Mouse (Mus musculus) midbrain, embryonic 12.5 days (tissue): ENCODE results near the gene Nprl2. TPM values are rescaled to one million over a fixed set of nuclear protein-coding genes. Genes with fewer than 3 reads are reported as not detected.
A peak's percentile ranks its signal among the peaks of the same experiment; 100 is the strongest.

Source experiments
- ATAC-seq: fragments of 200-750 bp; cut with Nextera tagmentation; 2 replicates; pipeline ENCODE4 v1.8.0; 2017; ENCODE audit warnings: low read depth, moderate TSS enrichment, moderate library complexity; ENCODE audit not compliant: low FRiP score
- H3K27ac ChIP-seq: fragments of 300-500 bp; sonication (generic); replicated peaks from 2 replicates; pipeline ENCODE4 v1.5.1; 2016; ENCODE audit warnings: mild to moderate bottlenecking
- H3K27me3 ChIP-seq: fragments of 300-500 bp; sonication (generic); 2 replicates; pipeline ENCODE4 v1.6.1; 2016; ENCODE audit warnings: mild to moderate bottlenecking
- H3K36me3 ChIP-seq: fragments of 300-500 bp; sonication (generic); 2 replicates; pipeline ENCODE4 v1.6.1; 2016
- H3K4me1 ChIP-seq: fragments of 300-500 bp; sonication (generic); 2 replicates; pipeline ENCODE4 v1.6.1; 2016
- H3K4me2 ChIP-seq: fragments of 300-500 bp; sonication (generic); replicated peaks from 2 replicates; pipeline ENCODE4 v1.6.1; 2016; ENCODE audit warnings: mild to moderate bottlenecking, moderate library complexity
- H3K4me3 ChIP-seq: fragments of 300-500 bp; sonication (generic); 2 replicates; pipeline ENCODE4 v1.5.1; 2016; ENCODE audit warnings: mild to moderate bottlenecking
- H3K9ac ChIP-seq: fragments of 300-500 bp; sonication (generic); replicated peaks from 2 replicates; pipeline ENCODE4 v1.6.1; 2016; ENCODE audit warnings: mild to moderate bottlenecking, moderate library complexity
- H3K9me3 ChIP-seq: fragments of 300-500 bp; sonication (generic); 2 replicates; pipeline ENCODE4 v1.6.1; 2016; ENCODE audit warnings: mild to moderate bottlenecking
- WGBS: fragments of 180-500 bp; shearing (Covaris S2); methylation state at CpG from one replicate; pipeline ENCODE4 v1.1.7; 2016; 5-methylcytosine and 5-hydroxymethylcytosine counted together
- polyA plus RNA-seq: library from polyadenylated mRNA; unstranded; fragments of >200 nt; fragmentation: Nextera tagmentation; extraction: Ambion mirVana; gene quantifications from 2 replicates; pipeline ENCODE4 v1.2.1, GENCODE M21; 2016

Nprl2 gene
- polyA plus RNA-seq, 1 experiment from 2014 or later: 48.4 TPM

GRCm38 (mm10) chr9:107512326-107512725, 29.7 kb upstream of the Nprl2 start:
- no peaks in the 10 kb centered on the region for H3K36me3 ChIP-seq
- H3K27me3 ChIP-seq: no peaks in the 10 kb centered on the region
- no peak overlapping the region for H3K4me2 ChIP-seq
- H3K9ac ChIP-seq: no peak overlapping the region
- H3K9me3 ChIP-seq: no peaks in the 10 kb centered on the region
- ATAC-seq: no peak
- peak overlapping the region; percentile 76 for H3K27ac ChIP-seq
- peaks cover 42% of the 10 kb centered on the region for H3K4me1 ChIP-seq
- no peak overlapping the region for H3K4me3 ChIP-seq
- 55% methylated on average over 16 of the region's 16 CpGs for WGBS

GRCm38 (mm10) chr9:107514303-107514955, 27.6 kb upstream of the Nprl2 start:
- WGBS: 27% methylated on average over 14 of the region's 14 CpGs
- Histone ChIP-seq H3K9me3 (no peaks in the 10 kb centered on the region), H3K36me3 (no peaks in the 10 kb centered on the region), H3K4me3 (no peak overlapping the region), H3K27me3 (peaks cover 5% of the 10 kb centered on the region; the same call in 1 of the 2 replicates), H3K4me2 (no peak overlapping the region), H3K27ac (peak overlapping the region; percentile 11; the same call in 1 of the 2 replicates), H3K4me1 (peaks cover 25% of the 10 kb centered on the region), H3K9ac (no peak overlapping the region; the same call in 1 of the 2 replicates)
- 0 out of 2 replicates have a peak, but pooled peaks have one; percentile 34 for ATAC-seq

GRCm38 (mm10) chr9:107520331-107520730, 21.7 kb upstream of the Nprl2 start:
- H3K9me3 ChIP-seq: no peaks in the 10 kb centered on the region
- no peak overlapping the region for H3K9ac ChIP-seq
- no peak overlapping the region for H3K4me2 ChIP-seq
- no peak; the same call in 1 of the 2 replicates for ATAC-seq
- no peaks in the 10 kb centered on the region for H3K36me3 ChIP-seq
- 39% methylated on average over 6 of the region's 6 CpGs for WGBS
- H3K27me3 ChIP-seq: peaks cover 36% of the 10 kb centered on the region
- no peak overlapping the region for H3K4me3 ChIP-seq
- H3K4me1 ChIP-seq: peaks cover 24% of the 10 kb centered on the region
- 0 out of 2 replicates have a peak overlapping the region, but pooled peaks have one; percentile 49 for H3K27ac ChIP-seq

DNA sequence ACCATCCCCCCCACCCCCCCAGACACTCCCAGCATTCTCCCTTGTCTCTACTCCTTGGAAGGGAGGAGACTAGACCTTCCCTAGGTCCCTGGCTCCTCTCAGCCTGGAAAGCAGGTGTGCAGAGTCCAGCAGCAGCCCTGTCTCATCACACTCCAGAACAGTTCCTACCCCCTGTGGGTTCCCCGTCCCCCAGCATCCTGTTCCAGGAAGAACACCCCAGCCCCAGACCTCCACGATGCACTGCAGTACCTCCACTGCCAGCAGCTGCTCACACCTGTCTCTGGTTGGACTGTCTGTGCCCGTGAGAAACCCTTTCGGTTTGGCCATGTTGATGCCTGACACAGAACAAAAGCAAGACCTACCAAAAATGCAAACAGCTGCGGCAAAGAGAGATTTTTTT, 20.8 kb upstream of the Nprl2 start:
- ATAC-seq: no peak
- Histone ChIP-seq H3K9ac (0 out of 2 replicates have a peak overlapping the region, but pooled peaks have one; percentile 3), H3K36me3 (no peaks in the 10 kb centered on the region), H3K27ac (peak overlapping the region; percentile 49; the same call in 1 of the 2 replicates), H3K9me3 (no peaks in the 10 kb centered on the region), H3K4me3 (no peak overlapping the region), H3K27me3 (peaks cover 45% of the 10 kb centered on the region), H3K4me2 (no peak overlapping the region), H3K4me1 (peaks cover 26% of the 10 kb centered on the region)
- WGBS: 70% methylated on average over 5 of the region's 5 CpGs

DNA sequence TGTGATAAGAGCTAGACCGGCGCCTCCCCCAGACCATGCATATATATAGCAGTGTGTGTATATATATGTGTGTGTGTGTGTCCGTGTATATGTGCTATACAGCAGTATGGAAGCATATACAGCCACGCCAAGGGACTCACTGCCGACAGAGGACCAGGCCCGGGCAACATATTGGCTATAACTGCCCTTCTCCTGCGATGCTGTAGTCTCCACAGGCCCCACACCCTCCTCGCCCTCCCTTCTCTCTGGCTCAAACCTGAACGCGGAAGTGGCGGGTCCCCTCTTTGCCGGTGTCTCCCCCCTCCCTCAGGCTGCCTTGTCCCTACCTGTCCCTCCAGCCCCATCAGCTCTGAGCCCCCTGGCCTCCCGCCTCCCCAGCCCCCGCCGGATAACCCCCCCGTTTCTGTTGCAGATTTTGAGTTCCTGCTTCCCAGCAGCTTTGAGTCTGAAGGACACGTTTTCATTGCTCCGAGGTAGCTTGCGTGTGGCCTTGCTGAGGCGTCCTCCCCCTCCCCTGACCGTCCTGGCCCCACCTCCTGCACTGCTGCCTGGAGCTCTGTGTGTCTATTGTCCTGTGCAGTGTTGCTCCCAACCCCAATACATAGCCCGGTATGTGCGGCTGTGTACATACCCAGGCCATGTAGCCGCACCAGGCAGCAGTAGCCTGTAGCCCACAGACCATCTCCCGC, 20.2 kb upstream of the Nprl2 start:
- Histone ChIP-seq H3K36me3 (no peaks in the 10 kb centered on the region), H3K9me3 (no peaks in the 10 kb centered on the region), H3K27me3 (peaks cover 51% of the 10 kb centered on the region), H3K27ac (peak overlapping the region; percentile 42; the same call in 1 of the 2 replicates), H3K9ac (peak overlapping the region; percentile 47), H3K4me1 (peaks cover 33% of the 10 kb centered on the region), H3K4me3 (no peak overlapping the region), H3K4me2 (peak overlapping the region; percentile 32)
- WGBS: 24% methylated on average over 25 of the region's 25 CpGs
- peak; percentile 39 for ATAC-seq

DNA sequence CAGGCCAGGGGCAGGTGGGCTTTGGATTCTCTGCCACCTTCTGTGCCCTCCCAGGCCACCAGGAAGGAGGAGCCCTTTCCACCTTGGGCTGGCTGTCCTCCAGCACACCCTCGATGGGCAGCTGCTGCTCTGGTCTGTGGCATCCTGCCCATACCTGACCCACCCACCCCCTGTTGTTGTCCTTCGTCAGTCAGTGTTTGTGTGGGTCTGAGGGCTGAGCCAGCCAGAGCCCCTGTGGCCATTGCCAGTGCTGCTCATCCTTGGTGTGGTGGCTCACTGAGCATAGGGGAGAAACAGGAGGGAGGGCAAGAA, 19.7 kb upstream of the Nprl2 start:
- Histone ChIP-seq H3K4me2 (0 out of 2 replicates have a peak overlapping the region, but pooled peaks have one; percentile 32), H3K27me3 (peaks cover 56% of the 10 kb centered on the region), H3K9ac (peak overlapping the region; percentile 47; the same call in 1 of the 2 replicates), H3K4me3 (no peak overlapping the region), H3K4me1 (peaks cover 38% of the 10 kb centered on the region), H3K36me3 (no peaks in the 10 kb centered on the region), H3K27ac (0 out of 2 replicates have a peak overlapping the region, but pooled peaks have one; percentile 42), H3K9me3 (no peaks in the 10 kb centered on the region)
- 49% methylated on average over 2 of the region's 2 CpGs for WGBS
- ATAC-seq: 0 out of 2 replicates have a peak, but pooled peaks have one; percentile 10

GRCm38 (mm10) chr9:107526198-107527026, 15.6 kb upstream of the Nprl2 start:
- Histone ChIP-seq H3K27ac (no peak overlapping the region), H3K9ac (peak overlapping the region; percentile 15; the same call in 1 of the 2 replicates), H3K9me3 (no peaks in the 10 kb centered on the region), H3K36me3 (no peaks in the 10 kb centered on the region), H3K4me1 (peaks cover 30% of the 10 kb centered on the region), H3K27me3 (peaks cover 69% of the 10 kb centered on the region), H3K4me2 (peak overlapping the region; percentile 56), H3K4me3 (peak overlapping the region; percentile 38)
- 4% methylated on average over 44 of the region's 44 CpGs for WGBS
- ATAC-seq: peak; percentile 59

- Histone ChIP-seq H3K9ac (peak within 1 kb of the TSS; percentile 93), H3K27me3 (peaks cover 5% of the 10 kb centered on the region; the same call in 1 of the 2 replicates), H3K4me2 (peak within 1 kb of the TSS; percentile 100), H3K9me3 (no peaks in the 10 kb centered on the region), H3K27ac (peak within 1 kb of the TSS; percentile 60), H3K4me3 (peak within 1 kb of the TSS; percentile 92), H3K4me1 (peaks cover 30% of the 10 kb centered on the region), H3K36me3 (peaks cover 14% of the 10 kb centered on the region)
- peak; percentile 98 for ATAC-seq
- WGBS: under 1% methylated on average over 46 of the region's 48 CpGs
Measured at GRCm38 (mm10) chr9:107533791-107534407, 8.1 kb upstream of the Nprl2 start, which contains the start of gene Tmem115. Tmem115 (plus strand) TSS chr9:107533945.

GRCm38 (mm10) chr9:107534408-107535202, 7.4 kb upstream of the Nprl2 start:
- Histone ChIP-seq H3K9ac (peak overlapping the region; percentile 93), H3K27me3 (peaks cover 5% of the 10 kb centered on the region; the same call in 1 of the 2 replicates), H3K4me2 (peak overlapping the region; percentile 100), H3K4me3 (peak overlapping the region; percentile 92), H3K4me1 (peaks cover 30% of the 10 kb centered on the region), H3K27ac (peak overlapping the region; percentile 60; the same call in 1 of the 2 replicates), H3K9me3 (no peaks in the 10 kb centered on the region), H3K36me3 (peaks cover 21% of the 10 kb centered on the region)
- WGBS: under 1% methylated on average over 40 of the region's 40 CpGs
- peak; percentile 27; the same call in 1 of the 2 replicates for ATAC-seq

- ATAC-seq: no peak
- Histone ChIP-seq H3K9ac (no peak overlapping the region), H3K27ac (no peak overlapping the region), H3K4me2 (no peak overlapping the region), H3K4me3 (no peak overlapping the region), H3K4me1 (peaks cover 51% of the 10 kb centered on the region), H3K27me3 (no peaks in the 10 kb centered on the region), H3K9me3 (no peaks in the 10 kb centered on the region), H3K36me3 (peaks cover 29% of the 10 kb centered on the region)
- 92% methylated on average over 7 of the region's 7 CpGs for WGBS
Measured at GRCm38 (mm10) chr9:107538231-107538630, 3.8 kb upstream of the Nprl2 start.
